Mouse (Mus musculus) frontal cortex, postnatal 10 days (tissue): ENCODE data around the gene Nxn.

Experiments used
- DNase-seq, 2 experiments: peaks; one replicate each; pipeline ENCODE4 v3.0.0; 2022; ENCODE audit warnings: low spot score in 2 of 2, mixed read lengths in 1 of 2

Gene Nxn

GRCm38 (mm10) chr11:76298457-76299000, 100.4 kb downstream of the Nxn start:
- DNase-seq = no peak

- no peak for DNase-seq
These were observed 101.7 kb downstream of the Nxn start for GRCm38 (mm10) chr11:76297252-76297651.

GRCm38 (mm10) chr11:76294836-76295235, 104.1 kb downstream of the Nxn start:
- DNase-seq = no peak

GRCm38 (mm10) chr11:76294078-76294477, 104.9 kb downstream of the Nxn start:
- no peak for DNase-seq

- DNase-seq = no peak
These were observed 106.1 kb downstream of the Nxn start for GRCm38 (mm10) chr11:76292831-76293230.

GRCm38 (mm10) chr11:76292398-76292797, 106.5 kb downstream of the Nxn start:
- no peak for DNase-seq

GRCm38 (mm10) chr11:76291960-76292359, 107.0 kb downstream of the Nxn start:
- no peak for DNase-seq

- DNase-seq = peak; percentile 22 to 51
These were observed 108.6 kb downstream of the Nxn start for GRCm38 (mm10) chr11:76290367-76290766.

GRCm38 (mm10) chr11:76288645-76289044, 110.3 kb downstream of the Nxn start:
- DNase-seq = peak; percentile 28 to 34

GRCm38 (mm10) chr11:76287301-76287700, 111.6 kb downstream of the Nxn start:
- DNase-seq = no peak

GRCm38 (mm10) chr11:76286534-76287126, 112.3 kb downstream of the Nxn start:
- DNase-seq = no peak

GRCm38 (mm10) chr11:76285431-76286075, 113.4 kb downstream of the Nxn start:
- DNase-seq = no peak

- DNase-seq = no peak
These were observed 115.1 kb downstream of the Nxn start for GRCm38 (mm10) chr11:76283841-76284240.

- DNase-seq = no peak
These were observed 119.0 kb downstream of the Nxn start for GRCm38 (mm10) chr11:76279971-76280370.

GRCm38 (mm10) chr11:76278960-76279852, 119.7 kb downstream of the Nxn start:
- no peak for DNase-seq

GRCm38 (mm10) chr11:76272440-76272839, 126.5 kb downstream of the Nxn start:
- DNase-seq = no peak

- no peak for DNase-seq
These were observed 130.3 kb downstream of the Nxn start for GRCm38 (mm10) chr11:76268521-76269065.

GRCm38 (mm10) chr11:76268001-76268459, 130.9 kb downstream of the Nxn start:
- DNase-seq = no peak

GRCm38 (mm10) chr11:76267550-76267949, 131.4 kb downstream of the Nxn start:
- no peak for DNase-seq

GRCm38 (mm10) chr11:76262611-76263351, 136.2 kb downstream of the Nxn start:
- no peak for DNase-seq

GRCm38 (mm10) chr11:76261224-76261623, 137.7 kb downstream of the Nxn start:
- no peak for DNase-seq
